Mouse (Mus musculus) layer of hippocampus, adult 6 months (tissue): Measurements from ENCODE around the gene Gm7954. TPM values are rescaled to one million over a fixed set of nuclear protein-coding genes. Genes with fewer than 3 reads are reported as not detected.

Experiments
- long read RNA-seq, 2 experiments: library from polyadenylated mRNA; unstranded; transcript quantifications; one replicate each; pipeline ENCODE4 v2.0.0; 2019 to 2020
- polyA plus RNA-seq: library from polyadenylated mRNA; unstranded; fragments of <200 nt; fragmentation: Nextera tagmentation; gene quantifications from 2 replicates; pipeline ENCODE4 v1.2.3, GENCODE M21; 2021

Gene Gm7954
- polyA plus RNA-seq, result not detected in 2 replicates
- long read RNA-seq, experiment 1, result 0 reads
- long read RNA-seq, experiment 2, result 0 reads

DNA sequence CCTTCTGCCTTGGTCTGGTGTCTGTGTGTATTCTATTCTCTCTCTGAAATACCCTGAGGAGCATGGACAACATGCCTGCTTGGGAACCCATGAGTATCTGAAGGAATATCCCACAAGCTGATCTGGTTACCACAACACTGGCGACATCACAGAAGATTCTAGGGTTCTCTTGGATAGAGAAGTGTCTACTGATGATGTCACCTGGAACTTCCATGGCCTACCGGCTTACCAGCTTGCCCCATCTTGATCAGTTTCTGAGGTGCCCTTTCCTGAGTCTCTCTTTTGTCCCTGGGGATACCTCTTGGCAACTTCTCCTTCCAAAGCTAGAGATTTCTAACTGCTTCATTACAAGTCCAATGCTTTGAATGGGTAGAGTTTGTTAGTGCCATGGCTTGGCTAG lies at the start of gene Gm7954:
Gm7954 (minus strand) TSS at position 101 of the 400 bp plus-strand sequence.

GRCm38 (mm10) chr14:41489385-41489784 lies 36.1 kb upstream of the Gm7954 start, which contains the start of gene Gm3486:
Gene Gm3486 (minus strand): TSS chr14:41489485.

GRCm38 (mm10) chr14:41408181-41408580 lies 45.1 kb downstream of the Gm7954 start, which contains the start of gene Gm6482:
Gene Gm6482 (minus strand): TSS chr14:41408281.

Other genes with a start within 250 kb of the Gm7954 start
- not detected in 2 replicates for gene Gm2832, start 174.7 kb downstream of the Gm7954 start, polyA plus RNA-seq
- gene Gm5798, start 104.9 kb downstream of the Gm7954 start, polyA plus RNA-seq, result not detected in 2 replicates
- not detected in 2 replicates for gene Gm7945, start 67.1 kb downstream of the Gm7954 start, polyA plus RNA-seq
- not detected in 2 replicates for gene Gm6482, start 45.2 kb downstream of the Gm7954 start, polyA plus RNA-seq
- gene Gm3486, start 36.0 kb upstream of the Gm7954 start, polyA plus RNA-seq, result not detected in 2 replicates
- not detected in 2 replicates for gene Gm7970, start 102.1 kb upstream of the Gm7954 start, polyA plus RNA-seq
- not detected in 2 replicates for gene 1700049E17Rik2, start 119.7 kb upstream of the Gm7954 start, polyA plus RNA-seq
- not detected in 2 replicates for gene Gm3072, start 171.1 kb upstream of the Gm7954 start, polyA plus RNA-seq
- gene Gm3676, start 193.0 kb upstream of the Gm7954 start, polyA plus RNA-seq, result not detected in 2 replicates
- gene Gm8068, start 248.4 kb upstream of the Gm7954 start, polyA plus RNA-seq, result not detected in 2 replicates